Mouse (Mus musculus) embryonic fibroblast, embryonic 13.5 days (primary cell): ENCODE data around the gene Taar7d. TPM values are rescaled to one million over a fixed set of nuclear protein-coding genes. Genes with fewer than 3 reads are reported as not detected.
"Not testable (repeated sequence)": the region's sequence is repeated elsewhere in the genome, so short reads cannot be mapped to it uniquely, and the experiment has no call there.

ENCODE experiments used
- H3K27ac ChIP-seq: 2 replicates; pipeline ENCODE4 v1.5.1; 2012; ENCODE audit warnings: low read length, control low read depth, inconsistent platforms; ENCODE audit not compliant: insufficient read depth
- H3K4me1 ChIP-seq: 2 replicates; pipeline ENCODE4 v1.6.1; 2011; ENCODE audit warnings: low read length; ENCODE audit not compliant: control insufficient read depth, insufficient read depth
- H3K4me3 ChIP-seq: 2 replicates; pipeline ENCODE4 v1.5.1; 2011; ENCODE audit warnings: mild to moderate bottlenecking, control low read depth, low read length; ENCODE audit not compliant: insufficient read depth
- CTCF ChIP-seq: IDR thresholded peaks from 2 replicates; pipeline ENCODE4 v1.5.1; 2011; ENCODE audit warnings: mild to moderate bottlenecking, control low read depth, low read length, moderate library complexity, borderline replicate concordance; ENCODE audit not compliant: insufficient read depth
- POLR2A ChIP-seq: IDR thresholded peaks from 2 replicates; pipeline ENCODE4 v1.6.1; 2011; ENCODE audit warnings: low read depth, mild to moderate bottlenecking, control low read depth, low read length, moderate library complexity
- polyA plus RNA-seq: library from polyadenylated mRNA; stranded (reverse); fragments of >200 nt; gene quantifications from 2 replicates; pipeline ENCODE4 v1.2.4, GENCODE M21; 2011; ENCODE audit warnings: low read depth; ENCODE audit not compliant: missing spikeins, insufficient read length

Gene Taar7d
- polyA plus RNA-seq, 1 experiment = not detected

DNA sequence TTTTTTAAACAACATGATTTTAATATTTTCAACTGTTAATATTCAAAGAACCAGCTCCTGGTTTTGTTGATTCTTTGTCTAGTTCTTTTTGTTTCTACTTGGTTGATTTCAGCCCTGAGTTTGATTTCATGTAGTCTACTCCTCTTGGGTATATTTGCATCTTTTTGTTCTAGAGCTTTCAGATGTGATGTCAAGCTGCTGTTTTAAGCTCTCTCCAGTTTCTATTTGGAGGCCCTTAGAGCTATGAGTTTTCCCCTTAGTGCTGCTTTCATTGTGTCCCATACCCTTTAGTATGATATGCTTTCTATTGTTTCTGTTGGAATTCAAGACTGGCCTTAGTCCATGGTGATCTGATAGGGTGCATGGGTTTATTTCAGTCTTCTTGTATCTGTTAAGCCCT is 4.3 kb downstream of the Taar7d start:
- TF ChIP-seq POLR2A (no peak), CTCF (no peak)

DNA sequence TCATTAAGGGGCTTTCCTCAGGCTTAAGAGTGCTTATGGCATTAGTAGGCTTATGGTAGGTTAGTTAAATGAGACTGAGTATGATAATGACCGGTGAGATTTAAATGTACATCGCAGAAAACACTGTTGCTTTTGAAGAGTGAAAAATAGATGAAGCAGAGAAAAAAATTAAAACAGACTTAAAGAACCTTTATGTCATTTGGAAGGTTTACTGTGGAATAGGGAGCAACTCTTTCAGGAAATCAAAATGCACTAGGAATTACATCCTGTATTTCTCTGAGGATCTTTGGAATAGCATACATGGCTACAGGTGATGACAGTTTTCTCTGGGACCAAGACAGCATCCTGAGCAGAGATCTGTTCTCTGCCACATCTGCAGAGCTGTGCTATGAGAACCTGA is 10.3 kb downstream of the Taar7d start, which contains the start of gene Taar7e:
TSS of gene Taar7e (plus strand) at position 301 of the 400 bp plus-strand sequence.
- Histone ChIP-seq H3K4me3 (no peak within 1 kb of the TSS), H3K4me1 (no peaks in the 10 kb centered on the region), H3K27ac (no peak within 1 kb of the TSS)
- TF ChIP-seq POLR2A (no peak), CTCF (no peak)

More for the DNA sequence above, 4.3 kb downstream of the Taar7d start:
- Histone ChIP-seq H3K4me3 (no peak overlapping the region), H3K4me1 (no peaks in the 10 kb centered on the region), H3K27ac (no peak overlapping the region)

DNA sequence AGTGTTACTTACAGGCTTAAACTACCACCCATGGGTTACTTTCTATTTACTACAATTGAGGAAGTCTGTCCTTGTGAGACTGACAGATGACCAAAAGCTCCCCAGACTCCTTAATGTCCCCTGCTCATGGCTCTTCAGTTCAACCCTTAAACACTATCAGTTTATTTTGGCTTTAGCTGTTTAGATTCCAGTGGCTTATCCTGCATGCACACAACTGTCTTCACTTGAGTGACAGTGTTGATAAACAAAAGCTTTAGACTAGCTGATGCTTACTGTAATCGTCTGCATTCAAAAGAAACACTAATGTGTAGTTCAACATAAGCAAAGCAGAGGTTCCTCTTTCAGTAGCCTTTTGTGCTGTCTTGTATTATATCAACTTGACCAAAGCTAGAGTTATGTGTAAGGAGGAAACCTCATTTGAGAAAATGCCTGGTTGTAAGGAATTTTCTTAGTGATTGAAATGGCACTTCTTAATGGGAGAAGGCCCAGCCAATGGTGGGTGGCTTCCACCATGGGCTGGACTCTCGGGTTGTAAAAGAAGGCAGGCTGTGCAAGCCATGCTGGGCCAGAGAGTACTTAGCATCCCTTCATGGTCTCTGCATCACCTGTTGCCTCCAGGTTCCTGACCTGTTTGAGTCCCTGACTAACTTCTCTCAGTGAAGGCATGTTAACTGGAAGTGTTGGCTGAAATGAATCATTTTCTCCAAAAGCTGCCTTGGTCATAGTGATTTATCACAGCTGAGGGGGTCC is 13.3 kb downstream of the Taar7d start:
- H3K4me3 ChIP-seq = no peak overlapping the region
- no peak overlapping the region for H3K27ac ChIP-seq
- no peak for TF ChIP-seq POLR2A
- no peak for TF ChIP-seq CTCF
- H3K4me1 ChIP-seq = no peaks in the 10 kb centered on the region

DNA sequence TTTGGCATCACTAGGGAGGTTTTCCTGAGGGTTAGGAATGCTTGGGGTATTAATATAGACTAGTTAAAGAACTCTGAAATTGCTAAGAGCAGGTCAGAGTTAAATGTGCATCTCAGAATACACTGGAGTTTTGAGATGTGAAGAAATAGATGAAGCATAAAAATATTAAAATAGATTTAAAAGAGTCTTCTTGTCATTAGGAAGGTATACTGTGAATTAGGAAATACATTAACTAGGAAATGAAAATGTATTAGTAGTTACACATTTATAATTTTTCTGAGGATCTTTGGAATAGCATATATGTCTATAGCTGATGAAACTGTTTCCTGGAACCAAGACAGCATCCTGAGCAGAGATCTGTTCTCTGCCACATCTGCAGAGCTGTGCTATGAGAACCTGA is 22.2 kb downstream of the Taar7d start, which contains the start of gene Taar7f:
TSS of gene Taar7f (plus strand) at position 301 of the 400 bp plus-strand sequence.
- H3K27ac ChIP-seq = no peak within 1 kb of the TSS
- no peak for TF ChIP-seq CTCF
- no peak for TF ChIP-seq POLR2A
- no peak within 1 kb of the TSS for H3K4me3 ChIP-seq
- no peaks in the 10 kb centered on the region for H3K4me1 ChIP-seq

DNA sequence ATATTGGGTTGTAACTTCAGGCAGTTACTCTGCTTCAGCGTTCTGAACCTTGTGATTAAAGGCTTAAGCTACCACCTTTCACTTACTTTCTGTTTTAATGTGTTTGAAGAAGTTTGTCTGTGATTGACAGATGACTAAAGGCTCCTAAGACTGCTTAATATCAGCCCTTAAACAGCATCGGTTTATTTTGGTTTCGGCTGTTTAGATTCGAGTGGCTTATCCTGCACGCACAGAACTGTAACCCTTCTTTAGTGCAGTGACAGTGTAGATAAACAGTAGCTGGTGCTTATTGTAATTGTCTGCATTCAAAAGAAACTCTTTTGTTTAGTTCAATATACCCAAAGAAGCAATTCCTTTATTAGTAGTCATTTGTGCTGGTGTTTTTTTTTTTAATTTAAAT is 25.0 kb downstream of the Taar7d start:
- no peak for TF ChIP-seq CTCF
- no peak for TF ChIP-seq POLR2A
- no peak overlapping the region for H3K27ac ChIP-seq
- no peaks in the 10 kb centered on the region for H3K4me1 ChIP-seq
- no peak overlapping the region for H3K4me3 ChIP-seq

DNA sequence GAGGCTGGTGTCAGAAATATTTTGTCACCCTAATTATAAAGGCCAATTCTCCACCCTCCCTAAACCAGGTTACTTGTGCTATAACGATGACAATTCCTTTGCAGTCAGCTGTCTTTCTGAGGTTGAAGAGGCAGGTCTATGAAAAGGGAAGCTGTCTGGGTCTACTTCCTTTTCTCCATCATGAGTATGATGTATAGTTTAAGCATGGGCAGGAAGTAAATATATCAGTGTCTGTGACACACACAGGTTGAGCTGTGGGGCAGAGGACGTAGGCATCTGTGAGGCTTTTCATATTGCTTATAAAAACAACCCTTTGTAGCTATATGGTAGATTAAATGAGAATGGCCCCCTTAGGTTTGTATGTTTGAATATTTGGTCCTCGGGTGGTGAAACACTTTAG is 32.0 kb downstream of the Taar7d start:
- H3K27ac ChIP-seq = no peak overlapping the region
- no peaks in the 10 kb centered on the region for H3K4me1 ChIP-seq
- H3K4me3 ChIP-seq = no peak overlapping the region
- no peak for TF ChIP-seq CTCF
- TF ChIP-seq POLR2A = no peak

DNA sequence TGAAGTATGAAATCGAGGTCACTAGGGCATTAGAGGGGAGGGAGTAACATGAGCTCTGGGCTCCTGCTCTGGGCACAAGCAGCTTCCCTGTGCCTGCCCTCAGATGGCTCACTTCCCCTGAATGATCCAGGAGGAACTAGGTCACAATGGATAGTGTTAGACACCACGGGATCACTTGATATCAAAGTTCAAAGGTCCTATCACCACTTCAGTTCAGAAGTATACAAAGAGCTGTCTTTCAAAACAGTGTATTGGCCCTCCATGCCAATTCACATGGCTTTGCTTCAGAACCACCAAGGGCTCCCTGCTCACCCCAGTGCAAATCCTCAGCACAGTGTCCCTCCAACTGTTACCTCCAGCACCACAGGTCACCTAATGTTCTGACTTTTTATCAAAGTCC is 47.7 kb downstream of the Taar7d start:
- H3K4me1 ChIP-seq, H3K4me3 ChIP-seq, H3K27ac ChIP-seq: not testable (repeated sequence)

DNA sequence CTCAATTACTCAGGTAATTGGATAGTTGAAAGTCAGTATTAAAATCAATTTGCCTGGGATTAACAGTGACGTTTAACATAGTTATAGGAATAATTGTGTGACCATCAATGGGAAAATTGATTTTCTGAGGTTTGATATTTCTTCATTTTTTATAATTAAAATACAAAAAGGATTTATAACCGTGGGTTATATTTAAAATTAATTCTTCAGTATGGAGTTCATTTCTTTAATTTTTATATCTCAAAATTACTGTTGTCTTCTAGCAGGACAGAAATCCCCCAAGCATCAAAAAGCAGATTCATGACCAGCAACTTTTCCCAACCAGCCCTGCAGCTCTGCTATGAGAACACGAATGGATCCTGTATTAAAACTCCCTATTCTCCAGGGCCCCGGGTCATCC is 49.2 kb downstream of the Taar7d start, which contains the start of gene Taar8a:
TSS of gene Taar8a (plus strand) at position 301 of the 400 bp plus-strand sequence.
- not testable (repeated sequence) for H3K4me3 ChIP-seq, H3K4me1 ChIP-seq, H3K27ac ChIP-seq

Other genes starting within 250 kb of the Taar7d start
- 255 and 381 TPM in 2 replicates for gene Rps12, start 239.9 kb upstream of the Taar7d start, polyA plus RNA-seq
- gene Slc18b1, start 230.2 kb upstream of the Taar7d start, polyA plus RNA-seq = 19.9 and 28.8 TPM in 2 replicates
- gene Vnn3, start 175.8 kb upstream of the Taar7d start, polyA plus RNA-seq = not detected in 2 replicates
- gene Vnn1, start 132.5 kb upstream of the Taar7d start, polyA plus RNA-seq = 4.5 and 5.1 TPM in 2 replicates
- not detected in 2 replicates for gene Taar1, start 106.9 kb upstream of the Taar7d start, polyA plus RNA-seq
- gene Taar2, start 88.7 kb upstream of the Taar7d start, polyA plus RNA-seq = not detected in 2 replicates
- not detected in 2 replicates for gene Taar3, start 77.7 kb upstream of the Taar7d start, polyA plus RNA-seq
- gene Taar4, start 66.7 kb upstream of the Taar7d start, polyA plus RNA-seq = not detected in 2 replicates
- not detected in 2 replicates for gene Taar5, start 56.5 kb upstream of the Taar7d start, polyA plus RNA-seq
- gene Taar6, start 41.6 kb upstream of the Taar7d start, polyA plus RNA-seq = not detected in 2 replicates
- not detected in 2 replicates for gene Taar7a, start 33.7 kb upstream of the Taar7d start, polyA plus RNA-seq
- gene Taar7b, start 27.3 kb upstream of the Taar7d start, polyA plus RNA-seq = not detected in 2 replicates
- gene Taar7e, start 10.4 kb downstream of the Taar7d start, polyA plus RNA-seq = not detected in 2 replicates
- not detected in 2 replicates for gene Taar7f, start 22.3 kb downstream of the Taar7d start, polyA plus RNA-seq
- gene Taar8a, start 49.3 kb downstream of the Taar7d start, polyA plus RNA-seq = not detected in 2 replicates
- gene Taar8b, start 65.1 kb downstream of the Taar7d start, polyA plus RNA-seq = not detected in 2 replicates
- not detected in 2 replicates for gene Taar8c, start 74.7 kb downstream of the Taar7d start, polyA plus RNA-seq
- not detected in 2 replicates for gene Taar9, start 82.3 kb downstream of the Taar7d start, polyA plus RNA-seq
- 93.6 and 103 TPM in 2 replicates for gene Stx7, start 122.1 kb downstream of the Taar7d start, polyA plus RNA-seq
- 29.0 and 40.2 TPM in 2 replicates for gene Moxd1, start 196.3 kb downstream of the Taar7d start, polyA plus RNA-seq